Mouse (Mus musculus) liver, embryonic 12.5 days (tissue): ENCODE results near the gene Smad6. TPM values are rescaled to one million over a fixed set of nuclear protein-coding genes. Genes with fewer than 3 reads are reported as not detected.

Source experiments
- ATAC-seq: fragments of 200-750 bp; cut with Nextera tagmentation; 2 replicates; pipeline ENCODE4 v1.8.0; 2017; ENCODE audit warnings: moderate number of reproducible peaks, mild to moderate bottlenecking, moderate library complexity
- H3K27ac ChIP-seq: fragments of 300-500 bp; sonication (generic); 2 replicates; pipeline ENCODE4 v1.5.1; 2016; ENCODE audit warnings: mild to moderate bottlenecking
- H3K27me3 ChIP-seq: fragments of 300-500 bp; sonication (generic); replicated peaks from 2 replicates; pipeline ENCODE4 v1.6.1; 2016; ENCODE audit warnings: mild to moderate bottlenecking, moderate library complexity
- H3K36me3 ChIP-seq: fragments of 300-500 bp; sonication (generic); 2 replicates; pipeline ENCODE4 v1.6.1; 2016; ENCODE audit warnings: mild to moderate bottlenecking, moderate library complexity
- H3K4me1 ChIP-seq: fragments of 300-500 bp; sonication (generic); 2 replicates; pipeline ENCODE4 v1.6.1; 2016
- H3K4me2 ChIP-seq: fragments of 300-500 bp; sonication (generic); 2 replicates; pipeline ENCODE4 v1.6.1; 2016; ENCODE audit warnings: mild to moderate bottlenecking, moderate library complexity
- H3K4me3 ChIP-seq: fragments of 300-500 bp; sonication (generic); 2 replicates; pipeline ENCODE4 v1.5.1; 2016; ENCODE audit warnings: mild to moderate bottlenecking, moderate library complexity
- H3K9ac ChIP-seq: fragments of 300-500 bp; sonication (generic); 2 replicates; pipeline ENCODE4 v1.6.1; 2016; ENCODE audit warnings: mild to moderate bottlenecking, moderate library complexity
- H3K9me3 ChIP-seq: fragments of 300-500 bp; sonication (generic); replicated peaks from 2 replicates; pipeline ENCODE4 v1.6.1; 2016; ENCODE audit warnings: mild to moderate bottlenecking, moderate library complexity
- WGBS: fragments of 180-500 bp; shearing (Covaris S2); methylation state at CpG from one replicate; pipeline ENCODE4 v1.1.7; 2016; ENCODE audit not compliant: insufficient replicate concordance; 5-methylcytosine and 5-hydroxymethylcytosine counted together
- polyA plus RNA-seq: library from polyadenylated mRNA; unstranded; fragments of >200 nt; fragmentation: Nextera tagmentation; extraction: Ambion mirVana; gene quantifications from 2 replicates; pipeline ENCODE4 v1.2.1, GENCODE M21; 2016

Gene Smad6
- polyA plus RNA-seq, 1 experiment from 2014 or later, result 11.7 TPM

DNA sequence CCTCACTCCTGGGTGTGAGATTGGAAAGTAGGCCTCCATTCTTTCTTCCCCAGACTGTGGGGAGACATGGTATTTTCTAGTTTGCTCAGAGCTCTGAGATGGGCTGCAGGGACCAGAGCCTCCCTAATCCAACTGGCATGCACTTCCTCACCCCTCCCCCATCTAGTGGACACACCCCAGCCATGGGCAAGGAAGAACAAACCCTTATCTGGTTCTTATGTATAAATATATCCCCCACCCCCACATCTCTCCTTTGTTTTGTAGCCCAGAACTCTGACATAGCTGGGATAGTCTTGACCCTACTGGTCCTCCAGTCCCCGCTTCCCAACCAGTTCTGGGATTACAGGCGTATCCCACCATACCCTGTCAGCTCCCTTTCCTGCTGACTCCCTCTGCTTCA is 69.3 kb downstream of the Smad6 start:
- WGBS, result 82% methylated on average over 2 of the region's 2 CpGs
- H3K27me3 ChIP-seq, result no peaks in the 10 kb centered on the region
- H3K36me3 ChIP-seq, result peaks cover 13% of the 10 kb centered on the region
- H3K4me3 ChIP-seq, result no peak overlapping the region
- no peaks in the 10 kb centered on the region for H3K9me3 ChIP-seq
- H3K4me2 ChIP-seq, result no peak overlapping the region
- H3K9ac ChIP-seq, result no peak overlapping the region
- H3K4me1 ChIP-seq, result peaks cover 28% of the 10 kb centered on the region
- H3K27ac ChIP-seq, result no peak overlapping the region
- no peak for ATAC-seq

DNA sequence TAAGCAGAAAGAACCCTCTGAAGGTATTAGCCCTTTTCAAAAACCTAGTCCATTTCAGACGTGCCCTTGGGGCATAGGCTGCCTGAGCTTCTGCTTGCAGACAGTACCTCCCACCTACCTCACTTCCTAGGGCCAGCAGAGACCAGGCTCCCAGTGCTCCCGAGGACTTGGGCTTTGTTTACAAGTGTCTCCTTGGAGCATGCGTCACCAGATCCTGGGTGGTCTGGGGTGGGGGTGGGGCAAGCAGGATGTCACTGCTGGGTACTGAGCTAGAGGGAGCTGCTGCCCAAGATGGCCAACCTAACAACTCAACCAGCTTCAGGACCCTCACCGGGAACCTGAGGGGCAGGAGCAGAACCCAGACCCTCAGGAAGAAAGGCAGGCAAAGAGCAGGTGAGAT is 71.5 kb downstream of the Smad6 start:
- no peak for ATAC-seq
- WGBS, result 44% methylated on average over 4 of the region's 4 CpGs

DNA sequence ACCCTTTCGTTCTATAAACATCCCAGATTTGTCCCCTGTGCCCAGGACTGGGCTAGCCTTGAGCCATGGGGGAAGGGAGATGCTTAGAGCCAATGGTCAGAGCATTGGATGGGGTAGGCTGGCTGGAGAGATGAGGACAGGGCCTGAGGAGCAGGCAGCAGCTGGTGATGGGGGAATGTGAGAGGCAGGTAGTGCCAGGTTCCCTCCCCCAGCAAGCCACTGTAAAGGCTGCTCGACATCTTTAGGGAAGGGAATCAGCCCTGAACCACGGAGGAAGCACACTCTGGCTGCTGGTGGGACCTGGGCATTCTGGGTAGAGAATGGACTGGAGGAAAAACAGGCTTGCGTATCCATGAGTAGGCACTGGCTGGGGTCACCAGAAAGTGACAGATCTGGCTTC is 72.5 kb downstream of the Smad6 start:
- 57% methylated on average over 4 of the region's 4 CpGs for WGBS
- H3K27ac ChIP-seq, result no peak overlapping the region
- peaks cover 20% of the 10 kb centered on the region for H3K4me1 ChIP-seq

More for the DNA sequence above, 71.5 kb downstream of the Smad6 start:
- peaks cover 13% of the 10 kb centered on the region for H3K36me3 ChIP-seq
- no peaks in the 10 kb centered on the region for H3K27me3 ChIP-seq
- H3K9ac ChIP-seq, result no peak overlapping the region
- peaks cover 20% of the 10 kb centered on the region for H3K4me1 ChIP-seq
- H3K4me2 ChIP-seq, result no peak overlapping the region
- H3K9me3 ChIP-seq, result no peaks in the 10 kb centered on the region
- H3K4me3 ChIP-seq, result no peak overlapping the region
- H3K27ac ChIP-seq, result no peak overlapping the region

DNA sequence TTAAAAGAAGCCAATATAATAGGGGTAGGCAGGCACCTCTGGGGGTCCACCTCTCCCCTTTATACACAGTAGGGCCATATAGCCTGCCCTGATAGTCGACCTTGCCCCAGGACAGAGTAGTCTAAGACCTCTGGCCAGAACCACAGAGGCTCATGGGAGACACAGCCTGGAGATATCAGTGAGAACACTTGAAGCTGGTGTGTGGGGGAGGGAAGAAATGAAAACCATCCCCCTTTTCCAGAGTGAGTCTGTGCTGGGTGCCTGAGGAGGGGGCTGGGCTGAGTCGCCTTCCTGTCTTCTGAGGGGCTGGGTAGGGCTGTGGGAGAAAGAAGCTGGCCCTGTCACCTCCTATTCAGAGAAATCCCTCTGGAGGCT is 79.3 kb downstream of the Smad6 start:
- H3K36me3 ChIP-seq, result no peaks in the 10 kb centered on the region
- H3K9me3 ChIP-seq, result no peaks in the 10 kb centered on the region
- no peak for ATAC-seq
- 42% methylated on average over 2 of the region's 2 CpGs for WGBS
- no peak overlapping the region for H3K4me2 ChIP-seq
- no peaks in the 10 kb centered on the region for H3K27me3 ChIP-seq
- no peak overlapping the region for H3K27ac ChIP-seq
- H3K4me1 ChIP-seq, result peaks cover 15% of the 10 kb centered on the region; the same call in 1 of the 2 replicates
- H3K9ac ChIP-seq, result no peak overlapping the region
- no peak overlapping the region for H3K4me3 ChIP-seq

More for the DNA sequence above, 72.5 kb downstream of the Smad6 start:
- no peak for ATAC-seq
- H3K9ac ChIP-seq, result no peak overlapping the region
- H3K27me3 ChIP-seq, result no peaks in the 10 kb centered on the region
- no peak overlapping the region for H3K4me2 ChIP-seq
- H3K36me3 ChIP-seq, result peaks cover 13% of the 10 kb centered on the region
- no peaks in the 10 kb centered on the region for H3K9me3 ChIP-seq
- no peak overlapping the region for H3K4me3 ChIP-seq

DNA sequence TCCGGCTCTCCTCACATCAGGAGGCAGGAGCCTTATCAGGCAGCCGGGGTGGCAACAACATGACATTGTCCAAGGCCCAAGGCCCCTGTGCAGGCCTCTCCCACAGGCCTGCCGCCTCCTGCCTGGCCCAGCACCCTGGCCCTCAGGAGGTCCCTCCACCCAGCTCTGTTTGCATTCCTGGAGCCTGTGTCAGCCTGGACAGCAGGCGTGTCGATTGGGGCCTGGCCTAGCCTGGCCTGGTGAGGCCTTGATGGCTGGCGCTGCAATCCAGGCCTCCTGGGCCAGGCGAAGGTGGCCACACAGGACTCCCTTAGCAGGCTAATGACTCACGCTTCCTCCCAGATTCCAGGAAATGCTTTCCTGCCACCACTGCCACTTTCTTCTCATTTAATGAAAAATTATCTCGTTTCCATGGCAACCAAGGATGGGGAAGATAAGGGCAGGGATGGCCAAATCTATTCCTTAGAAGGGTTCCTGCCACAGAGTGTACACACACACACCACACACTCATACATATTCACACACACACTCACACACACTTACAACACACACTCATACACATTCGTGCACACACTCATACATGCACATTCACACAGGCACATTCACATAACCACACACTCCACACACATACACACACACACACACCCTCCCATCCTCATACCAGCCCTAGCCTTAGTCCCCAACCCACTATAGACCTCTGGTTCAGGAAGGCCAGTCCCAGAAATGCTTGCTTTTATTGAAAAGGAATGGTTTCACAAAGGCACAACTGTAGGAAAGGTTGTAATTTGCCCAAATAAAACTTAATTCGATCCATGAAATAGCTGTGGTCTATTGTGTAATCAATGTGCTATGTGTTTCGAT is 79.9 kb downstream of the Smad6 start:
- H3K9ac ChIP-seq, result no peak overlapping the region
- no peaks in the 10 kb centered on the region for H3K9me3 ChIP-seq
- H3K27me3 ChIP-seq, result peaks cover 5% of the 10 kb centered on the region; the same call in 1 of the 2 replicates
- no peaks in the 10 kb centered on the region for H3K36me3 ChIP-seq
- H3K4me3 ChIP-seq, result no peak overlapping the region
- no peak overlapping the region for H3K4me2 ChIP-seq
- 52% methylated on average over 12 of the region's 12 CpGs for WGBS
- peaks cover 15% of the 10 kb centered on the region; the same call in 1 of the 2 replicates for H3K4me1 ChIP-seq
- ATAC-seq, result 0 out of 2 replicates have a peak, but pooled peaks have one; percentile 42
- H3K27ac ChIP-seq, result peak overlapping the region; percentile 62; the same call in 1 of the 2 replicates

DNA sequence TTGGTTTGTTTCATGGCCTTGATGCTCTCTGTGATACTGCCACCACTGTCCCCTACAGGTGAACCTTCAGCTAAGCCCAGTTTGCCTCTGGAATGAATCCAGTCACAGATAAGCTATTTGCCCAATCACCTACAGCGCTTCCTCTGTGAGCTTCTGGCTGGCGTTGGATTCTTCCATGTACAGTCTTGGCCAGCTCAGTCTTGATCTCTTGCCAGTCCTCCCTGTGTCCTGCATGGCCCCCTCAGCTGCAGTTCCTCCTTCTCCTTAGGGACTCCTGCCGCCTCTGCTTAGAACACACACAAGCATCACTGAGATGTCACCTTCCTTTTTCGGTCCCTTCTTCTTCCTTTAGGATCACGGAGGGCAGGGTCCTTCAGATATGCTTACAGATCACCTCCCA is 85.6 kb downstream of the Smad6 start:
- Histone ChIP-seq H3K9ac (no peak overlapping the region), H3K36me3 (no peaks in the 10 kb centered on the region), H3K4me3 (no peak overlapping the region), H3K27ac (no peak overlapping the region), H3K9me3 (no peaks in the 10 kb centered on the region), H3K27me3 (peaks cover 11% of the 10 kb centered on the region; the same call in 1 of the 2 replicates), H3K4me2 (no peak overlapping the region), H3K4me1 (0 out of 2 replicates have a peak, but pooled peaks cover 12% of the 10 kb centered on the region)
- no peak for ATAC-seq
- WGBS, result 65% methylated on average over 5 of the region's 5 CpGs

DNA sequence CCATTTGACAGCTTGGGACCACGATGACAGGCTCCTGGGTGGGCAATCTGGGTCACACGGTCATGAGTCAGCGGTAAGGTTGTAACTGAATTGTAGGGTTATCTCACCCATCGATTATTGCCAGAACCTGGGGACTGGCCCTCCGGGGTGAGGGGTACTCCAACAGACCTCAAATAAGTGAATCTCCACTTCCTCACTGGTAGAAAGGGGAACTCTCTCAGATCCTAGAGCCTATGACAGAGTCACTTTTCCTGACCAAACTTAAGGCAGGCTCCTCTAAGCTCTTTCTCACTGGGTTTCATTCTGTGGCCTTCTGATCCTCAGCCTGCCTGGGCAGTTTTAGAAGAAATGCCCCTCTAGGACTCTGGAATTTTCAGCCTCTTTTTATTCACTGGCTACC is 88.8 kb downstream of the Smad6 start:
- no peak overlapping the region for H3K9ac ChIP-seq
- peaks cover 24% of the 10 kb centered on the region for H3K27me3 ChIP-seq
- H3K4me2 ChIP-seq, result no peak overlapping the region
- no peaks in the 10 kb centered on the region for H3K9me3 ChIP-seq
- H3K27ac ChIP-seq, result no peak overlapping the region
- WGBS, result 20% methylated on average over 5 of the region's 5 CpGs
- no peak for ATAC-seq
- no peak overlapping the region for H3K4me3 ChIP-seq
- no peaks in the 10 kb centered on the region for H3K36me3 ChIP-seq
- H3K4me1 ChIP-seq, result 0 out of 2 replicates have a peak, but pooled peaks cover 11% of the 10 kb centered on the region

DNA sequence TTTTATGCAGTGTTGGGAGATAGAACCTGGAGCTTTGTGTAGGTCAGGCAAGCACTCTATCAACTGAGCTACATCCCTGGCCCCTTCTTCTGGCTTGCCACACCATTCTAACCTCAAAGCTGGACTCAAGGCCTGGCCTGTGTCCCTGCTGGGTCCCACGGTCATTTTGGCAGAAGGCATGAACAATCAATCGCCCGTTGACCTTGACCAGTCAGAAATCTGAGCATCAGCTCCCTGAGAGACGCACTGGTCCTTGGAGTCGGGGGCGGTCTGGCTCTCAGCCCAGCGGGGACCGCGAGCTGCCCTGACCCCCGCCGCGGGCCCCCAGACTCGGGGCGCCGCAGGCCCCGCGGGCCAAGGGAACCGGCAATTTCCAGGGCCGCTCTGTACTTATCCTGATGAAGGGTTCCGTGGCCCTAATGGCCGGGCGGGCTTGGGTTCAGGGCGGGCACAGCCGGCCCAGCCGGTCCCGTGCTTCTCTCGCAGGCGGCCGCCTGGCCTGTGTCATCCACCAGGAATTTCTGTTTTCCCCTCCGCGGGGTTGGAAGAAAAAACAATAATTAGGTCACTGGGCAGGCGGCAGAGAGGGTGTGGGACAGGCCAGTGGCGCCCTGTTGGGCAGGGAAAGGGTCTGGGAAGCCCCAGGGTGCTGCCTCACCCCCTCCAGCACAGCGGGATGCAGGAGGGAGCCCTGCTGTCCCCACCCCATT is 94.4 kb downstream of the Smad6 start:
- H3K9me3 ChIP-seq, result no peaks in the 10 kb centered on the region
- peaks cover 46% of the 10 kb centered on the region for H3K27me3 ChIP-seq
- no peak for ATAC-seq
- WGBS, result 11% methylated on average over 34 of the region's 34 CpGs
- H3K4me3 ChIP-seq, result peak overlapping the region; percentile 1; the same call in 1 of the 2 replicates
- peak overlapping the region; percentile 29; the same call in 1 of the 2 replicates for H3K9ac ChIP-seq
- no peaks in the 10 kb centered on the region for H3K36me3 ChIP-seq
- H3K4me2 ChIP-seq, result peak overlapping the region; percentile 44
- peaks cover 13% of the 10 kb centered on the region for H3K4me1 ChIP-seq
- no peak overlapping the region for H3K27ac ChIP-seq

DNA sequence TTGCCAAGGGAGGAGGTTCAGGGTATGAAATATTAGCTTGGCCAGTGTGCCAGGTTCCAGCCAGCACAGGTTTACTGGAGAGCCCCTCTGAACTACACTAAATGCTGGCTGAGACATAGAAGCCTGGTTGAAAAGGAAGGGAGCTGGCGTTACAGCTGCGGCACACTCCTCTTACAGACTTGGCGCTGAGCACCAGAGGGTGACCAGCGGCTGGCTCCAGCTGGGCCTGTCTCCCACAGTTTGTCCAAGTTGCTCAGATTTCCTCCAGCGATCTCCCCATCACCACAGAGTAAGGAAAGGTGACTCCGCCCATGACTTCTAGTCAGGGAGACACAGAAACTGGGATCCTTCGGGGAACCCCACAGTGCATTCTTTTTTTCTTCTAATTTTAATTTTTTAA is 95.5 kb downstream of the Smad6 start:
- no peak for ATAC-seq
- WGBS, result 77% methylated on average over 7 of the region's 7 CpGs
- Histone ChIP-seq H3K4me1 (peaks cover 8% of the 10 kb centered on the region), H3K9ac (no peak overlapping the region), H3K9me3 (no peaks in the 10 kb centered on the region), H3K36me3 (no peaks in the 10 kb centered on the region), H3K4me3 (no peak overlapping the region), H3K27ac (no peak overlapping the region), H3K4me2 (no peak overlapping the region), H3K27me3 (peaks cover 46% of the 10 kb centered on the region)

DNA sequence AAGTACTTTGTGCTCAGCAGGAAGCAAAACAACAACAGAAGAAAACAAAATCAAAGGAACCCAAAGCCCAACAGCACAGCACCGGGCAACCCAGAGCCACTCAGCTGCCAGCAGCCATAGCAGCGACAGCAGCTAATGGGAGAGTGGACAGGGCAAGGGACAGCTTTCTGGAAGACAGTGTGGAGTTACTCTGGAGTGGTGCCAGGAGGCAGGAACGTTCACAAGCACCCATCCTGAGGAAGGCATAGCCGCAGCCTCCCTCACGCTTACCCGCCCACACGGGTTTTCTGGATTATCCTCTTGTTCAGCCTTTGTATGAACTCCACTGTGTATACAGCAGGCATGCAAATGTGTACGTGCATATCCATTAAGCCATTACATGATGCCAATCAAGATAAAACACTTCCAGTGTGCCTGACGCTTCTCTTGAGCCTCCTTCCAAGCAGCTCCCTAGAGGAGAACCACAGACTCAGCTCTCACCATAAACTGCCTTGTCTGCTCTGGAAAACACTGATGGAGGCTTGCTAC is 98.6 kb downstream of the Smad6 start:
- Histone ChIP-seq H3K36me3 (no peaks in the 10 kb centered on the region), H3K4me1 (peaks cover 29% of the 10 kb centered on the region), H3K27ac (no peak overlapping the region), H3K9me3 (no peaks in the 10 kb centered on the region), H3K4me3 (no peak overlapping the region), H3K27me3 (peaks cover 36% of the 10 kb centered on the region), H3K9ac (no peak overlapping the region), H3K4me2 (no peak overlapping the region)
- 63% methylated on average over 9 of the region's 9 CpGs for WGBS
- no peak for ATAC-seq

DNA sequence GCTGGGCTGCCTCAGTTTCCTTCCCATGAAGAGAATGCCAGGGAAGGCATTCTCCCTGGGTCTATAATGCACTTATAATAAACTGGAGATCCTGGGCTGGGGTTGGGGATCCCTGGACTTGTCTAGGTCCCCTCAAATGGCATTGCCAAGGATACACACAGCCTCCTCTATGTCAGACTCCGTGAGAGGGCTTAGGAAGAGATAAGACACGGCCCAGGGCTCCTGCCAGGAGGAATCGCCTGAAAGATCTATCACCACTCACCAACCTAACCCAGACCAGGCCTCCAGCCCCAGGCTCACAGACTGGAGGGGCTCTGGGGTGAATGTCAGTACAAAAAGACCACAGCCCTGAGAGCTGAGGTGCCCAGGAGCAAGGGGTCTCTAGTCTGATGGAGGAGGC is 102.2 kb downstream of the Smad6 start:
- no peaks in the 10 kb centered on the region for H3K9me3 ChIP-seq
- WGBS, result 10% methylated on average over 3 of the region's 3 CpGs
- 0 out of 2 replicates have a peak overlapping the region, but pooled peaks have one; percentile 47 for H3K27ac ChIP-seq
- H3K4me3 ChIP-seq, result no peak overlapping the region
- no peaks in the 10 kb centered on the region for H3K36me3 ChIP-seq
- H3K27me3 ChIP-seq, result peaks cover 14% of the 10 kb centered on the region
- peaks cover 21% of the 10 kb centered on the region for H3K4me1 ChIP-seq
- ATAC-seq, result peak; percentile 48
- H3K9ac ChIP-seq, result peak overlapping the region; percentile 17; the same call in 1 of the 2 replicates
- H3K4me2 ChIP-seq, result peak overlapping the region; percentile 38
